Mouse (Mus musculus) kidney, adult 2 months (tissue): ENCODE results near the gene Ano1. TPM values are rescaled to one million over a fixed set of nuclear protein-coding genes. Genes with fewer than 3 reads are reported as not detected.

ENCODE experiments used
- DNase-seq: peaks from one replicate; pipeline ENCODE4 v3.0.0; 2021
- H3K27ac ChIP-seq: fragments of 200-500 bp; 2 replicates; pipeline ENCODE4 v1.5.1; 2012; ENCODE audit warnings: low read depth, low read length, control low read depth, inconsistent platforms; ENCODE audit not compliant: insufficient read depth
- H3K27me3 ChIP-seq: fragments of 200-500 bp; replicated peaks from 2 replicates; pipeline ENCODE4 v1.6.1; 2012; ENCODE audit warnings: mild to moderate bottlenecking, moderate library complexity, low read length, inconsistent platforms; ENCODE audit not compliant: control insufficient read depth, insufficient read depth
- H3K36me3 ChIP-seq: fragments of 200-500 bp; 2 replicates; pipeline ENCODE4 v1.6.1; 2012; ENCODE audit warnings: mild to moderate bottlenecking, moderate library complexity, low read length, inconsistent platforms; ENCODE audit not compliant: control insufficient read depth, insufficient read depth
- H3K4me1 ChIP-seq: fragments of 200-500 bp; 2 replicates; pipeline ENCODE4 v1.6.1; 2011; ENCODE audit warnings: low read length; ENCODE audit not compliant: control insufficient read depth, insufficient read depth
- H3K4me3 ChIP-seq: fragments of 200-500 bp; 2 replicates; pipeline ENCODE4 v1.5.1; 2011; ENCODE audit warnings: mild to moderate bottlenecking, low read depth, low read length, control low read depth; ENCODE audit not compliant: insufficient read depth
- CTCF ChIP-seq: fragments of 200-500 bp; conservative IDR thresholded peaks from 2 replicates; pipeline ENCODE4 v1.5.1; 2011; ENCODE audit warnings: low read depth, mild to moderate bottlenecking, control low read depth, low read length, moderate library complexity, mixed read lengths; ENCODE audit not compliant: insufficient read depth, insufficient read length
- POLR2A ChIP-seq: fragments of 200-500 bp; IDR thresholded peaks from one replicate; pipeline ENCODE4 v1.6.1; 2011; ENCODE audit warnings: low read depth, low read length, control low read depth
- WGBS: fragments of 180-500 bp; shearing (Covaris S2); methylation state at CpG from one replicate; pipeline ENCODE4 v1.1.7; 2018; 5-methylcytosine and 5-hydroxymethylcytosine counted together
- polyA plus RNA-seq: library from polyadenylated mRNA; depleted of rRNA; stranded (reverse); fragments of >200 nt; gene quantifications from 2 replicates; pipeline ENCODE4 v1.2.3, GENCODE M21; 2012

The Ano1 gene
- polyA plus RNA-seq, 1 experiment: 10.0 TPM

- H3K27me3 ChIP-seq: no peaks in the 10 kb centered on the region
- WGBS: 20% methylated on average over 6 of the region's 6 CpGs
Observed at GRCm38 (mm10) chr7:144585648-144586047, 166.1 kb downstream of the Ano1 start.

DNA sequence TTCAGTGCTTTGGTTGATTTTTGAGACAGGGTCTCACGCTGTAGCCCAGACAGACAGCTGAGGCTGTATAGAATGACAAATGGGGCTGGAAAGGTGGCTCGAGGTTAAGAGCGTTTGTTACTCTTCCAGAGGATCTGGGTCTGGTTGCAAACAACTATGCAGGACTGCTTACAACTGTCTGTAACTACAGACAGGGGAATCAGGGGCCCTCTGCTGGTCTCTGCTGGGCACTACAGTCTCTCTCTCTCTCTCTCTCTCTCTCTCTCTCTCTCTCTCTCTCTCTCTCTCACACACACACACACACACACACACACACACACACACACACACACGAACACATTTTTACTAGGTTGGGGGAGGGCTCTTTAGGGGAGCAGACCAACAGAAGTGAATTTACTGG lies 168.2 kb downstream of the Ano1 start:
- peak; percentile 54 for DNase-seq
- no peaks in the 10 kb centered on the region for H3K27me3 ChIP-seq
- H3K27ac ChIP-seq: no peak overlapping the region
- under 1% methylated on average over 4 of the region's 4 CpGs for WGBS
- H3K36me3 ChIP-seq: no peaks in the 10 kb centered on the region
- H3K4me1 ChIP-seq: peaks cover 12% of the 10 kb centered on the region
- no peak overlapping the region for H3K4me3 ChIP-seq
- TF ChIP-seq POLR2A (no peak), CTCF (peak; percentile 57)

More at GRCm38 (mm10) chr7:144585648-144586047, 166.1 kb downstream of the Ano1 start:
- no peaks in the 10 kb centered on the region for H3K36me3 ChIP-seq
- peak; percentile 68 for DNase-seq
- no peak overlapping the region for H3K27ac ChIP-seq
- TF ChIP-seq POLR2A (no peak), CTCF (peak; percentile 96)
- peaks cover 9% of the 10 kb centered on the region for H3K4me1 ChIP-seq
- no peak overlapping the region for H3K4me3 ChIP-seq

DNA sequence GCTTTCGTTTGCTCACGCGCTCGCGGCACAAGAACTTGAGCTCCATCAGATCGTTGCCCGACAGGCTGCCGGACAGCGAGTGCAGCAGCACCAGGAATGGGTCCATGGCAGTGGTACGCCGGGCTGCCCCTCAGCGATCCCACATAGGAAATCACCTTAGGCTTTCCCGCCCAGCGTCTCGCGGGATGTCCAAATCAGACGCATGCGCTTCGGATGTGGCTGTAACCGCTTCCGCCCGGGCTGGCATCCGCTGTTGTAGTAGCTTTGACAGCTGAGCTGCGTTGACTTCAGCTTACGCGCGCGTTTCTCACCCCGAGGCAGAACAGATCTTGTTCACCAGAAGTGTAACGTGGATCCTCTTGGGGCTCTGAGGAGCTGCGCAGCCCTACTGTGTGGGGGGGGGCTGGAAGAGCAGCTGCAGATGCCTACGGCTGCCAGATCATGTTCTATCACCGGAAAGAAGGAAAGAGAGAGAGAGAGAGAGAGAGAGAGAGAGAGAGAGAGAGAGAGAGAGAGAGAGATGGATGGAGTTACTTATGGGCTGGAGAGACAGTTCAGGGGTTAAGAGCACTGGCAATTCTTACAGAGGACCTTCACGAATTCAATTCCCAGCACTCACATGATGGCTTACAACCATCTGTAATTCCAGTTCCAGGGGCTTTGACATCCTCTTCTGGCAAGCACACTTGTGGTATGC lies 169.3 kb downstream of the Ano1 start, which contains the start of gene Fadd:
TSS of gene Fadd (minus strand) at position 180 of the 697 bp plus-strand sequence.
- TF ChIP-seq POLR2A (peak; percentile 47), CTCF (no peak)
- under 1% methylated on average over 34 of the region's 34 CpGs for WGBS
- Histone ChIP-seq H3K27me3 (no peaks in the 10 kb centered on the region), H3K27ac (peak within 1 kb of the TSS; percentile 96), H3K4me3 (peak within 1 kb of the TSS; percentile 86), H3K4me1 (peaks cover 12% of the 10 kb centered on the region), H3K36me3 (no peaks in the 10 kb centered on the region)
- peak; percentile 96 for DNase-seq

GRCm38 (mm10) chr7:144581559-144582283 lies 170.1 kb downstream of the Ano1 start:
- Histone ChIP-seq H3K27me3 (no peaks in the 10 kb centered on the region), H3K4me1 (peaks cover 12% of the 10 kb centered on the region), H3K4me3 (peak overlapping the region; percentile 86), H3K36me3 (no peaks in the 10 kb centered on the region), H3K27ac (peak overlapping the region; percentile 96)
- TF ChIP-seq POLR2A: peak; percentile 9
- TF ChIP-seq CTCF: peak; percentile 82
- under 1% methylated on average over 43 of the region's 43 CpGs for WGBS
- peak; percentile 95 for DNase-seq

DNA sequence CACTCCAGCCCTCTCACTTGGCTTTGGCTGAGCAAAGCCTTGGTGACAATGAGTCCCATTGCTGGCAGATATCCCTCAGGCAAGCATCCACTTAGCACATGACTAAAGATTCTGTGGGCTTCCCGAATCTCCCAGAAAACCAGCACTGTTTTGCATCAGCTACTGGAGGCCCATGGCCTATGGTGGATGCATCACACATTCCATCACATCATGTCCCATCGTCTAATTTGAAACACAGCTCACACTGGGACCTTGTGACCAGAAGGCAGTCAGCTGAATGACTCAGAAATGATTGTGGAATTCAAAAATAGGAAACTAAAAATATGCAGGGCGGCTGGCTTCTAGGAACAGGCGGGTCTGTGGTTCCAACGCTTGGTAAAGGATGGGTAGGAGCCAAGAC lies 173.9 kb downstream of the Ano1 start:
- Histone ChIP-seq H3K4me1 (peaks cover 9% of the 10 kb centered on the region), H3K36me3 (no peaks in the 10 kb centered on the region), H3K27me3 (no peaks in the 10 kb centered on the region), H3K4me3 (no peak overlapping the region), H3K27ac (no peak overlapping the region)
- DNase-seq: no peak
- TF ChIP-seq POLR2A (no peak), CTCF (no peak)
- WGBS: 69% methylated on average over 5 of the region's 5 CpGs

DNA sequence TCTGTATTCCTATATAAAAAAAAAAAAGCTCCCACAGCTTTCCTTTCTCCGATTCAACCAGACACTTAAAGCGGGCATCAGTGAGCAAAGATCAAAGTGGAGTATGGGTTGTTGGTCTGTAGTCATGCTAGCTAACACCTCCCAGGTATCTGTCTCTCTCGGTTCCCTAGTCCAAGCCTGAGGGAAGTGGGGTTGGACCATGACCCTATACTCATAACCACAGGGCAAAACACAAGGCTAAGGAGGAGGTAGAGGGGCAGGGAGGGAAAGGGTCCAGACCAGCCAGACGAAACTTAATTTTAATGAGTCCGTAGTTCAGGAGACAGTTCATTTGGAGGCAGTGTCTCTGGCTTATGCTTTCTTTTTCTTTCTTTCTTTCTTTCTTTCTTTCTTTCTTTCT lies 179.5 kb downstream of the Ano1 start:
- H3K27ac ChIP-seq: peak overlapping the region; percentile 88
- TF ChIP-seq POLR2A (no peak), CTCF (no peak)
- H3K4me1 ChIP-seq: peaks cover 8% of the 10 kb centered on the region; the same call in 1 of the 2 replicates
- H3K27me3 ChIP-seq: no peaks in the 10 kb centered on the region
- peak; percentile 86 for DNase-seq
- no peaks in the 10 kb centered on the region for H3K36me3 ChIP-seq
- H3K4me3 ChIP-seq: no peak overlapping the region
- WGBS: 53% methylated on average over 5 of the region's 5 CpGs

- peak; percentile 93 for DNase-seq
- no peaks in the 10 kb centered on the region for H3K36me3 ChIP-seq
- H3K27ac ChIP-seq: peak overlapping the region; percentile 88
- H3K4me3 ChIP-seq: no peak overlapping the region
- H3K4me1 ChIP-seq: peaks cover 8% of the 10 kb centered on the region; the same call in 1 of the 2 replicates
- H3K27me3 ChIP-seq: no peaks in the 10 kb centered on the region
- no peak for TF ChIP-seq CTCF
- no peak for TF ChIP-seq POLR2A
Observed at GRCm38 (mm10) chr7:144571598-144571997, 180.2 kb downstream of the Ano1 start.
